Mouse (Mus musculus): ENCODE measurements around the gene Il21r. TPM values are rescaled to one million over a fixed set of nuclear protein-coding genes. Genes with fewer than 3 reads are reported as not detected.

Gene Il21r
- polyA plus RNA-seq, 1 experiment: 0.39 TPM

- Histone ChIP-seq H3K27ac (ENCODE audit: insufficient read depth, low read length) (no peak overlapping the region), H3K4me3 (replicated peaks; ENCODE audit: insufficient read depth, low read depth, low read length) (no peak overlapping the region), H3K27me3 (ENCODE audit: control insufficient read depth, insufficient read depth, low read length) (no peaks in the 10 kb centered on the region), H3K4me1 (ENCODE audit: control insufficient read depth, insufficient read depth, low read length) (peaks cover 15% of the 10 kb centered on the region)
- TF ChIP-seq POLR2A (IDR thresholded peaks at IDR 0.05; ENCODE audit: borderline replicate concordance, insufficient read depth, low read length) (no peak), CTCF (IDR thresholded peaks at IDR 0.05; ENCODE audit: borderline replicate concordance, insufficient read depth, low read depth, low read length) (no peak)
- 57% methylated on average over 7 of the region's 7 CpGs for whole genome bisulfite sequencing
- peak; percentile 28 to 47 for DNase-seq
Measured at GRCm38 (mm10) chr7:125576982-125577381, 26.2 kb upstream of the Il21r start.

- 48% methylated on average over 11 of the region's 11 CpGs for WGBS
- Histone ChIP-seq H3K27me3 (ENCODE audit: control insufficient read depth, insufficient read depth, low read length) (no peaks in the 10 kb centered on the region), H3K4me3 (replicated peaks; ENCODE audit: insufficient read depth, low read depth, low read length) (no peak overlapping the region), H3K27ac (ENCODE audit: insufficient read depth, low read length) (no peak overlapping the region), H3K4me1 (ENCODE audit: control insufficient read depth, insufficient read depth, low read length) (peaks cover 15% of the 10 kb centered on the region)
- TF ChIP-seq POLR2A (IDR thresholded peaks at IDR 0.05; ENCODE audit: borderline replicate concordance, insufficient read depth, low read length) (no peak), CTCF (IDR thresholded peaks at IDR 0.05; ENCODE audit: borderline replicate concordance, insufficient read depth, low read depth, low read length) (no peak)
- DNase-seq: peak; percentile 43 to 49
Measured at GRCm38 (mm10) chr7:125577486-125578088, 25.6 kb upstream of the Il21r start.

- Histone ChIP-seq H3K27ac (ENCODE audit: insufficient read depth, low read length) (no peak overlapping the region), H3K4me1 (ENCODE audit: control insufficient read depth, insufficient read depth, low read length) (peaks cover 15% of the 10 kb centered on the region), H3K27me3 (ENCODE audit: control insufficient read depth, insufficient read depth, low read length) (no peaks in the 10 kb centered on the region), H3K4me3 (replicated peaks; ENCODE audit: insufficient read depth, low read depth, low read length) (no peak overlapping the region)
- WGBS: 86% methylated on average over 3 of the region's 3 CpGs
- TF ChIP-seq POLR2A (IDR thresholded peaks at IDR 0.05; ENCODE audit: borderline replicate concordance, insufficient read depth, low read length) (no peak), CTCF (IDR thresholded peaks at IDR 0.05; ENCODE audit: borderline replicate concordance, insufficient read depth, low read depth, low read length) (no peak)
- DNase-seq: peak in 1 of 2 experiments; percentile 17
Measured at GRCm38 (mm10) chr7:125578106-125578505, 25.1 kb upstream of the Il21r start.

- TF ChIP-seq POLR2A (IDR thresholded peaks at IDR 0.05; ENCODE audit: borderline replicate concordance, insufficient read depth, low read length) (no peak), CTCF (IDR thresholded peaks at IDR 0.05; ENCODE audit: borderline replicate concordance, insufficient read depth, low read depth, low read length) (no peak)
- Histone ChIP-seq H3K27me3 (ENCODE audit: control insufficient read depth, insufficient read depth, low read length) (no peaks in the 10 kb centered on the region), H3K4me1 (ENCODE audit: control insufficient read depth, insufficient read depth, low read length) (peaks cover 15% of the 10 kb centered on the region), H3K4me3 (replicated peaks; ENCODE audit: insufficient read depth, low read depth, low read length) (no peak overlapping the region), H3K27ac (ENCODE audit: insufficient read depth, low read length) (no peak overlapping the region)
- 94% methylated on average over 9 of the region's 9 CpGs for WGBS
- no peak for DNase-seq
Measured at GRCm38 (mm10) chr7:125579545-125580219, 23.5 kb upstream of the Il21r start.

GRCm38 (mm10) chr7:125580220-125580549, 23.0 kb upstream of the Il21r start:
- WGBS: 89% methylated on average over 1 of the region's 1 CpGs
- no peak overlapping the region for H3K4me3 ChIP-seq (replicated peaks; ENCODE audit: insufficient read depth, low read depth, low read length)
- H3K27ac ChIP-seq (ENCODE audit: insufficient read depth, low read length): no peak overlapping the region
- no peak for TF ChIP-seq POLR2A (IDR thresholded peaks at IDR 0.05; ENCODE audit: borderline replicate concordance, insufficient read depth, low read length)
- no peak for TF ChIP-seq CTCF (IDR thresholded peaks at IDR 0.05; ENCODE audit: borderline replicate concordance, insufficient read depth, low read depth, low read length)
- H3K27me3 ChIP-seq (ENCODE audit: control insufficient read depth, insufficient read depth, low read length): no peaks in the 10 kb centered on the region
- H3K4me1 ChIP-seq (ENCODE audit: control insufficient read depth, insufficient read depth, low read length): peaks cover 15% of the 10 kb centered on the region
- no peak for DNase-seq

GRCm38 (mm10) chr7:125580625-125581316, 22.5 kb upstream of the Il21r start:
- Histone ChIP-seq H3K4me1 (ENCODE audit: control insufficient read depth, insufficient read depth, low read length) (peaks cover 15% of the 10 kb centered on the region), H3K4me3 (replicated peaks; ENCODE audit: insufficient read depth, low read depth, low read length) (peak overlapping the region; percentile 60), H3K27ac (ENCODE audit: insufficient read depth, low read length) (no peak overlapping the region), H3K27me3 (ENCODE audit: control insufficient read depth, insufficient read depth, low read length) (no peaks in the 10 kb centered on the region)
- WGBS: 9% methylated on average over 16 of the region's 16 CpGs
- TF ChIP-seq CTCF (IDR thresholded peaks at IDR 0.05; ENCODE audit: borderline replicate concordance, insufficient read depth, low read depth, low read length) (no peak), POLR2A (IDR thresholded peaks at IDR 0.05; ENCODE audit: borderline replicate concordance, insufficient read depth, low read length) (no peak)
- no peak for DNase-seq

- Histone ChIP-seq H3K4me1 (ENCODE audit: control insufficient read depth, insufficient read depth, low read length) (peaks cover 15% of the 10 kb centered on the region), H3K27ac (ENCODE audit: insufficient read depth, low read length) (no peak overlapping the region), H3K27me3 (ENCODE audit: control insufficient read depth, insufficient read depth, low read length) (no peaks in the 10 kb centered on the region), H3K4me3 (replicated peaks; ENCODE audit: insufficient read depth, low read depth, low read length) (peak overlapping the region; percentile 60)
- no peak for TF ChIP-seq POLR2A (IDR thresholded peaks at IDR 0.05; ENCODE audit: borderline replicate concordance, insufficient read depth, low read length)
- TF ChIP-seq CTCF (IDR thresholded peaks at IDR 0.05; ENCODE audit: borderline replicate concordance, insufficient read depth, low read depth, low read length): peak; percentile 97
- DNase-seq: peak; percentile 79 to 88
- WGBS: 1% methylated on average over 21 of the region's 21 CpGs
Measured at GRCm38 (mm10) chr7:125581317-125581672, 21.9 kb upstream of the Il21r start.
